Mouse (Mus musculus): ENCODE data around the gene Espn. TPM values are rescaled to one million over a fixed set of nuclear protein-coding genes. Genes with fewer than 3 reads are reported as not detected.

The Espn gene
- polyA plus RNA-seq, 1 experiment, result 0.08 TPM

GRCm38 (mm10) chr4:152088556-152089120, 63.5 kb downstream of the Espn start:
- H3K27me3 ChIP-seq (ENCODE audit: control insufficient read depth), result peaks cover 17% of the 10 kb centered on the region
- TF ChIP-seq GATA1 (IDR thresholded peaks at IDR 0.05; ENCODE audit: low read length) (no peak), TAL1 (IDR thresholded peaks at IDR 0.05; ENCODE audit: low read length) (no peak)
- H3K9me3 ChIP-seq (ENCODE audit: control insufficient read depth, low read length), result peaks cover 6% of the 10 kb centered on the region
- peaks cover 49% of the 10 kb centered on the region for H3K36me3 ChIP-seq (ENCODE audit: control insufficient read depth)
- H3K4me1 ChIP-seq (ENCODE audit: control insufficient read depth), result peaks cover 86% of the 10 kb centered on the region
- H3K4me3 ChIP-seq (replicated peaks), result peak overlapping the region; percentile 85

GRCm38 (mm10) chr4:152088133-152088532, 64.0 kb downstream of the Espn start:
- no peak for TF ChIP-seq TAL1 (IDR thresholded peaks at IDR 0.05; ENCODE audit: low read length)
- TF ChIP-seq GATA1 (IDR thresholded peaks at IDR 0.05; ENCODE audit: low read length), result no peak
- Histone ChIP-seq H3K4me3 (replicated peaks) (peak overlapping the region; percentile 85), H3K9me3 (ENCODE audit: control insufficient read depth, low read length) (peaks cover 6% of the 10 kb centered on the region), H3K36me3 (ENCODE audit: control insufficient read depth) (peaks cover 44% of the 10 kb centered on the region), H3K4me1 (ENCODE audit: control insufficient read depth) (peaks cover 81% of the 10 kb centered on the region), H3K27me3 (ENCODE audit: control insufficient read depth) (peaks cover 18% of the 10 kb centered on the region)

GRCm38 (mm10) chr4:152087211-152088081, 64.7 kb downstream of the Espn start:
- peak; percentile 58; the same call in 1 of the 2 replicates for TF ChIP-seq GATA1 (IDR thresholded peaks at IDR 0.05; ENCODE audit: low read length)
- no peak for TF ChIP-seq TAL1 (IDR thresholded peaks at IDR 0.05; ENCODE audit: low read length)
- Histone ChIP-seq H3K4me1 (ENCODE audit: control insufficient read depth) (peaks cover 74% of the 10 kb centered on the region), H3K9me3 (ENCODE audit: control insufficient read depth, low read length) (peaks cover 6% of the 10 kb centered on the region), H3K4me3 (replicated peaks) (peak overlapping the region; percentile 85), H3K27me3 (ENCODE audit: control insufficient read depth) (peaks cover 18% of the 10 kb centered on the region), H3K36me3 (ENCODE audit: control insufficient read depth) (peaks cover 41% of the 10 kb centered on the region)

GRCm38 (mm10) chr4:152086505-152087210, 65.5 kb downstream of the Espn start:
- peaks cover 6% of the 10 kb centered on the region for H3K9me3 ChIP-seq (ENCODE audit: control insufficient read depth, low read length)
- peaks cover 18% of the 10 kb centered on the region for H3K27me3 ChIP-seq (ENCODE audit: control insufficient read depth)
- H3K36me3 ChIP-seq (ENCODE audit: control insufficient read depth), result peaks cover 36% of the 10 kb centered on the region
- TF ChIP-seq GATA1 (IDR thresholded peaks at IDR 0.05; ENCODE audit: low read length) (no peak), TAL1 (IDR thresholded peaks at IDR 0.05; ENCODE audit: low read length) (no peak)
- peak overlapping the region; percentile 85 for H3K4me3 ChIP-seq (replicated peaks)
- peaks cover 66% of the 10 kb centered on the region for H3K4me1 ChIP-seq (ENCODE audit: control insufficient read depth)

- Histone ChIP-seq H3K27me3 (ENCODE audit: control insufficient read depth) (peaks cover 18% of the 10 kb centered on the region), H3K4me3 (replicated peaks) (no peak overlapping the region), H3K4me1 (ENCODE audit: control insufficient read depth) (peaks cover 47% of the 10 kb centered on the region), H3K36me3 (ENCODE audit: control insufficient read depth) (peaks cover 16% of the 10 kb centered on the region), H3K9me3 (ENCODE audit: control insufficient read depth, low read length) (peaks cover 6% of the 10 kb centered on the region)
- TF ChIP-seq GATA1 (IDR thresholded peaks at IDR 0.05; ENCODE audit: low read length), result no peak
- no peak for TF ChIP-seq TAL1 (IDR thresholded peaks at IDR 0.05; ENCODE audit: low read length)
Observed at GRCm38 (mm10) chr4:152084616-152085015, 67.6 kb downstream of the Espn start.

DNA sequence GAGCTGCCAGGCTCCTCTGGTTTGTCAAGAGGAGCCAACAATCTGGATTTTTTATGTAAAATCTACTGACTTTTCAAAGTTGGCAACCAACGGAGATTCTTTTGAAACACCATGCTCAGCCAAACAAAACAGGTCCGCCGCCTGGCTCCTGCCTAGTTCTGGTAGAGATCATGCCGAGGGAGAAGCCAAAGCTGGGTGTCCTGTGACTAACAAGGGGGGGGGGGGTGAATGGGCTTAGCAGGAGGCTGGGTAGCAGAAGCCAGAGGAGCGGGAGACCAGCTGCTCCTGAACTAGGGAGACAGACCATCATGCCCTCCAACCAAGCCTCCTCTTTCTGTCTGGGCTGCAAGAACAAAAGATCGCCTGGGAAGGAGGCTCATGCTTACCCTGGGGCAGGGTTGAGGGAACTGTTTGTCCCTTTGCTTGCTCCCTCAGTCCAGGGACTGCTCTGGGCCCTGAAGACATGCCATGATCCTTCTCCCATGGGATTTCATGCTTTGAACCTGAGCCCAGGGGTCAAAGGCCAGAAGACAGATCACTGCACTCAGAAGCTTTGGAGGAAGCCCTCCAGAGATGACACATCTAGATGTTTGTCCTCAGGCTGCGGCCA, 68.5 kb downstream of the Espn start:
- peaks cover 18% of the 10 kb centered on the region for H3K27me3 ChIP-seq (ENCODE audit: control insufficient read depth)
- TF ChIP-seq GATA1 (IDR thresholded peaks at IDR 0.05; ENCODE audit: low read length), result no peak
- TF ChIP-seq TAL1 (IDR thresholded peaks at IDR 0.05; ENCODE audit: low read length), result no peak
- no peak overlapping the region for H3K4me3 ChIP-seq (replicated peaks)
- peaks cover 38% of the 10 kb centered on the region for H3K4me1 ChIP-seq (ENCODE audit: control insufficient read depth)
- H3K9me3 ChIP-seq (ENCODE audit: control insufficient read depth, low read length), result peaks cover 6% of the 10 kb centered on the region
- H3K36me3 ChIP-seq (ENCODE audit: control insufficient read depth), result peaks cover 7% of the 10 kb centered on the region

- Histone ChIP-seq H3K4me1 (ENCODE audit: control insufficient read depth) (peaks cover 16% of the 10 kb centered on the region), H3K9me3 (ENCODE audit: control insufficient read depth, low read length) (no peaks in the 10 kb centered on the region), H3K4me3 (replicated peaks) (no peak overlapping the region), H3K36me3 (ENCODE audit: control insufficient read depth) (no peaks in the 10 kb centered on the region), H3K27me3 (ENCODE audit: control insufficient read depth) (peaks cover 12% of the 10 kb centered on the region)
- TF ChIP-seq TAL1 (IDR thresholded peaks at IDR 0.05; ENCODE audit: low read length) (no peak), GATA1 (IDR thresholded peaks at IDR 0.05; ENCODE audit: low read length) (no peak)
Observed at GRCm38 (mm10) chr4:152079931-152080330, 72.2 kb downstream of the Espn start.

GRCm38 (mm10) chr4:152079261-152079660, 72.9 kb downstream of the Espn start:
- peaks cover 4% of the 10 kb centered on the region; the same call in 1 of the 2 replicates for H3K9me3 ChIP-seq (ENCODE audit: control insufficient read depth, low read length)
- H3K4me3 ChIP-seq (replicated peaks), result no peak overlapping the region
- no peak for TF ChIP-seq GATA1 (IDR thresholded peaks at IDR 0.05; ENCODE audit: low read length)
- TF ChIP-seq TAL1 (IDR thresholded peaks at IDR 0.05; ENCODE audit: low read length), result no peak
- peaks cover 7% of the 10 kb centered on the region for H3K27me3 ChIP-seq (ENCODE audit: control insufficient read depth)
- no peaks in the 10 kb centered on the region for H3K36me3 ChIP-seq (ENCODE audit: control insufficient read depth)
- peaks cover 11% of the 10 kb centered on the region for H3K4me1 ChIP-seq (ENCODE audit: control insufficient read depth)

Measured in erythroblast, embryonic 14.5 days (primary cell).